Mouse (Mus musculus) liver, embryonic 11.5 days (tissue): ENCODE data around the gene Ppp1r9b. TPM values are rescaled to one million over a fixed set of nuclear protein-coding genes. Genes with fewer than 3 reads are reported as not detected.

Source experiments
- ATAC-seq: fragments of 200-750 bp; cut with Nextera tagmentation; replicated peaks from 2 replicates; pipeline ENCODE4 v1.8.0; 2017; ENCODE audit warnings: moderate number of reproducible peaks, mild to moderate bottlenecking, moderate TSS enrichment, moderate library complexity; ENCODE audit not compliant: low FRiP score
- DNase-seq: peaks from one replicate; pipeline ENCODE4 v3.0.0-alpha.2; 2017; ENCODE audit warnings: low spot score
- H3K27ac ChIP-seq: fragments of 300-500 bp; sonication (generic); 2 replicates; pipeline ENCODE4 v1.5.1; 2014; ENCODE audit warnings: mild to moderate bottlenecking, low read depth, low read length, control low read depth
- H3K27me3 ChIP-seq: fragments of 300-500 bp; sonication (generic); replicated peaks from 2 replicates; pipeline ENCODE4 v1.6.1; 2014; ENCODE audit warnings: low read length, mixed read lengths; ENCODE audit not compliant: control insufficient read depth, insufficient read depth
- H3K36me3 ChIP-seq: fragments of 300-500 bp; sonication (generic); 2 replicates; pipeline ENCODE4 v1.6.1; 2014; ENCODE audit warnings: mild to moderate bottlenecking, low read length, moderate library complexity, mixed read lengths; ENCODE audit not compliant: control insufficient read depth, insufficient read depth
- H3K4me1 ChIP-seq: fragments of 300-500 bp; sonication (generic); replicated peaks from 2 replicates; pipeline ENCODE4 v1.6.1; 2014; ENCODE audit warnings: low read length, mixed read lengths; ENCODE audit not compliant: control insufficient read depth, insufficient read depth
- H3K4me2 ChIP-seq: fragments of 300-500 bp; sonication (generic); 2 replicates; pipeline ENCODE4 v1.6.1; 2014; ENCODE audit warnings: mild to moderate bottlenecking, control low read depth, moderate library complexity
- H3K4me3 ChIP-seq: fragments of 300-500 bp; sonication (generic); 2 replicates; pipeline ENCODE4 v1.5.1; 2014; ENCODE audit warnings: low read depth, low read length, control low read depth
- H3K9ac ChIP-seq: fragments of 300-500 bp; sonication (generic); 2 replicates; pipeline ENCODE4 v1.6.1; 2014; ENCODE audit warnings: low read depth, low read length, control low read depth
- H3K9me3 ChIP-seq: fragments of 300-500 bp; sonication (generic); 2 replicates; pipeline ENCODE4 v1.6.1; 2016; ENCODE audit warnings: low read length, inconsistent platforms, mixed read lengths; ENCODE audit not compliant: control insufficient read depth
- WGBS: fragments of 180-500 bp; shearing (Covaris S2); extraction: QIAGEN DNeasy Blood & Tissue Kit; methylation state at CpG from one replicate; pipeline ENCODE4 v1.1.7; 2014; 5-methylcytosine and 5-hydroxymethylcytosine counted together
- polyA plus RNA-seq: library from polyadenylated mRNA; unstranded; fragments of >200 nt; fragmentation: Nextera tagmentation; extraction: Ambion mirVana; gene quantifications from 2 replicates; pipeline ENCODE4 v1.2.1, GENCODE M21; 2014

Gene Ppp1r9b
- polyA plus RNA-seq, 1 experiment from 2014 or later = 27.9 TPM

- Histone ChIP-seq H3K36me3 (no peaks in the 10 kb centered on the region), H3K4me3 (no peak overlapping the region), H3K4me1 (peaks cover 39% of the 10 kb centered on the region), H3K27me3 (no peaks in the 10 kb centered on the region), H3K9me3 (no peaks in the 10 kb centered on the region), H3K4me2 (no peak overlapping the region), H3K9ac (no peak overlapping the region), H3K27ac (no peak overlapping the region)
- DNase-seq (no peak), ATAC-seq (no peak)
- WGBS = 50% methylated on average over 1 of the region's 1 CpGs
These were observed 5.7 kb upstream of the Ppp1r9b start for GRCm38 (mm10) chr11:94985140-94985539.

- Histone ChIP-seq H3K9ac (no peak overlapping the region), H3K27ac (no peak overlapping the region), H3K4me3 (no peak overlapping the region), H3K4me2 (no peak overlapping the region), H3K4me1 (peaks cover 44% of the 10 kb centered on the region), H3K27me3 (no peaks in the 10 kb centered on the region), H3K36me3 (no peaks in the 10 kb centered on the region), H3K9me3 (no peaks in the 10 kb centered on the region)
- DNase-seq (no peak), ATAC-seq (no peak)
- 73% methylated on average over 5 of the region's 5 CpGs for WGBS
These were observed 5.0 kb upstream of the Ppp1r9b start for GRCm38 (mm10) chr11:94985822-94986221.

- WGBS = 55% methylated on average over 2 of the region's 2 CpGs
- H3K4me1 ChIP-seq = peaks cover 44% of the 10 kb centered on the region
These were observed 4.4 kb upstream of the Ppp1r9b start for GRCm38 (mm10) chr11:94986435-94986834.

GRCm38 (mm10) chr11:94987341-94987740 is 3.5 kb upstream of the Ppp1r9b start:
- Histone ChIP-seq H3K36me3 (no peaks in the 10 kb centered on the region), H3K9me3 (no peaks in the 10 kb centered on the region), H3K4me3 (no peak overlapping the region), H3K27me3 (no peaks in the 10 kb centered on the region), H3K4me2 (no peak overlapping the region), H3K27ac (peak overlapping the region; percentile 34; the same call in 1 of the 2 replicates), H3K4me1 (peaks cover 44% of the 10 kb centered on the region), H3K9ac (no peak overlapping the region)
- ATAC-seq (no peak), DNase-seq (no peak)
- 48% methylated on average over 6 of the region's 6 CpGs for WGBS

More at GRCm38 (mm10) chr11:94986435-94986834, 4.4 kb upstream of the Ppp1r9b start:
- H3K9ac ChIP-seq = no peak overlapping the region
- H3K27me3 ChIP-seq = no peaks in the 10 kb centered on the region
- H3K4me2 ChIP-seq = no peak overlapping the region
- ATAC-seq (no peak), DNase-seq (no peak)
- H3K9me3 ChIP-seq = no peaks in the 10 kb centered on the region
- no peak overlapping the region for H3K27ac ChIP-seq
- H3K4me3 ChIP-seq = no peak overlapping the region
- H3K36me3 ChIP-seq = no peaks in the 10 kb centered on the region

- H3K27ac ChIP-seq = no peak overlapping the region; the same call in 1 of the 2 replicates
- no peaks in the 10 kb centered on the region for H3K27me3 ChIP-seq
- H3K4me2 ChIP-seq = peak overlapping the region; percentile 12; the same call in 1 of the 2 replicates
- WGBS = 83% methylated on average over 8 of the region's 8 CpGs
- H3K4me1 ChIP-seq = peaks cover 46% of the 10 kb centered on the region
- DNase-seq (no peak), ATAC-seq (no peak)
- no peaks in the 10 kb centered on the region for H3K9me3 ChIP-seq
- H3K4me3 ChIP-seq = no peak overlapping the region
- no peak overlapping the region for H3K9ac ChIP-seq
- H3K36me3 ChIP-seq = no peaks in the 10 kb centered on the region
These were observed 3.0 kb upstream of the Ppp1r9b start for GRCm38 (mm10) chr11:94987851-94988250.

- H3K4me2 ChIP-seq = peak overlapping the region; percentile 95
- DNase-seq = no peak
- H3K9ac ChIP-seq = peak overlapping the region; percentile 99
- H3K27ac ChIP-seq = peak overlapping the region; percentile 92
- H3K27me3 ChIP-seq = no peaks in the 10 kb centered on the region
- H3K4me3 ChIP-seq = peak overlapping the region; percentile 98
- ATAC-seq = no peak
- H3K4me1 ChIP-seq = peaks cover 53% of the 10 kb centered on the region
- WGBS = 27% methylated on average over 10 of the region's 10 CpGs
- no peaks in the 10 kb centered on the region for H3K36me3 ChIP-seq
- H3K9me3 ChIP-seq = no peaks in the 10 kb centered on the region
These were observed 1.9 kb upstream of the Ppp1r9b start for GRCm38 (mm10) chr11:94988780-94989561.

- H3K4me3 ChIP-seq = peak overlapping the region; percentile 98
These were observed 1.2 kb upstream of the Ppp1r9b start for GRCm38 (mm10) chr11:94989562-94990017.

GRCm38 (mm10) chr11:94990102-94990748 is 610 bp upstream of the Ppp1r9b start:
- no peak for DNase-seq
- Histone ChIP-seq H3K4me2 (peak overlapping the region; percentile 95), H3K27ac (peak overlapping the region; percentile 92), H3K4me3 (peak overlapping the region; percentile 98), H3K36me3 (peaks cover 6% of the 10 kb centered on the region; the same call in 1 of the 2 replicates), H3K4me1 (peaks cover 57% of the 10 kb centered on the region), H3K9me3 (no peaks in the 10 kb centered on the region), H3K27me3 (no peaks in the 10 kb centered on the region), H3K9ac (peak overlapping the region; percentile 99)
- peak; percentile 14 for ATAC-seq
- 39% methylated on average over 6 of the region's 6 CpGs for WGBS

More at GRCm38 (mm10) chr11:94989562-94990017, 1.2 kb upstream of the Ppp1r9b start:
- DNase-seq (peak; percentile 85), ATAC-seq (peak; percentile 62)
- Histone ChIP-seq H3K36me3 (peaks cover under 1% of the 10 kb centered on the region; the same call in 1 of the 2 replicates), H3K27ac (peak overlapping the region; percentile 92), H3K9ac (peak overlapping the region; percentile 99), H3K4me1 (peaks cover 56% of the 10 kb centered on the region), H3K4me2 (peak overlapping the region; percentile 95), H3K27me3 (no peaks in the 10 kb centered on the region), H3K9me3 (no peaks in the 10 kb centered on the region)
- WGBS = 1% methylated on average over 12 of the region's 12 CpGs
